In the genomic region with DNA sequence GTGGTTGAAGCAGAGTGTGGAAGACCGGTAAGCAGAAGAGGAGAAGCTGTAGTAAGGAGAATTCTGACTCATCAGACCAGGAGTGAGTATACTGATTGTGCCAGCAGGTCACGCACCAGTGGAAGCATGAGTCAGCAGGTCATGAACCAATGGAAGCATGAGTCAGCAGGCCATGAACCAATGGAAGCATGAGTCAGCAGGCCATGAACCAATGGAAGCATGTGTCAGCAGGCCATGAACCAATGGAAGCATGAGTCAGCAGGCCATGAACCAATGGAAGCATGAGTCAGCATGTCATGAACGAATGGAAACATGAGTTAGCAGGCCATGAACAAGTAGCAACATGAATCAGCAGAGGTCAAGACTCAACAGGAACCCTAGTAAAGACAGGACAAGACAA, we compare ENCODE assay signal across 36 mouse cellular contexts. TPM values are rescaled to one million over a fixed set of nuclear protein-coding genes. Genes with fewer than 3 reads are reported as not detected.
DNase-seq lines count a peak whose midpoint lies in the region; ATAC-seq and TF ChIP-seq lines count a peak whose summit lies in the region.
"Had no signal": no experiment of that assay in that cellular context is flagged by ENCODE, and none has a peak within 500 bp of the region (broad histone marks: within the 10 kb centered on the region; RNA-seq: fewer than 3 reads in every experiment).

No protein-coding gene starts in this region.

- dilution Hi-C loops in CH12.LX (cut with MboI; ENCODE audit: extremely low pct_ligation_motif_present, extremely low pct_unique_long_range_greater_than_20kb, low sequenced_read_pairs), result no loop called here

- peaks cover 23% of the 10 kb centered on the region for H3K9me3 ChIP-seq in megakaryocyte, embryonic 14.5 days
- peaks cover 3% of the 10 kb centered on the region for H3K9me3 ChIP-seq in CH12.LX (replicated peaks; ENCODE audit: low read length)
- no peaks in the 10 kb centered on the region for H3K9me3 ChIP-seq in hindbrain, postnatal 0 days (ENCODE audit: low read length)
- H3K9me3 ChIP-seq: embryonic facial prominence, embryonic 10.5 days; embryonic facial prominence, embryonic 15.5 days; forebrain, embryonic 12.5 days; heart, embryonic 13.5 days; intestine, embryonic 15.5 days; neural tube, embryonic 13.5 days had no signal

- no peak overlapping the region for H3K4me2 ChIP-seq in CH12.LX (ENCODE audit: insufficient read depth, low read depth, poor library complexity, severe bottlenecking)
- H3K4me2 ChIP-seq in hindbrain, postnatal 0 days (ENCODE audit: low read depth, low read length), result no peak overlapping the region
- H3K4me2 ChIP-seq: embryonic facial prominence, embryonic 15.5 days; forebrain, embryonic 12.5 days; heart, embryonic 13.5 days; intestine, embryonic 15.5 days; midbrain, embryonic 11.5 days; neural tube, embryonic 13.5 days had no signal

- H3K4me3 ChIP-seq in megakaryocyte, embryonic 14.5 days (replicated peaks), result peak overlapping the region; percentile 40
- no peak overlapping the region for H3K4me3 ChIP-seq in CH12.LX (replicated peaks in 1 of 3; ENCODE audit: low read depth in 2 of 3, low read length in 2 of 3, poor library complexity in 1 of 3)
- H3K4me3 ChIP-seq in hindbrain, postnatal 0 days (ENCODE audit: low read length), result no peak overlapping the region
- H3K4me3 ChIP-seq: embryonic facial prominence, embryonic 10.5 days; embryonic facial prominence, embryonic 15.5 days; forebrain, embryonic 12.5 days; heart, embryonic 13.5 days; intestine, embryonic 15.5 days; neural tube, embryonic 13.5 days had no signal

- peak; percentile 76 for DNase-seq in CH12.LX (ENCODE audit: extremely low read depth)
- DNase-seq in Muller cell, postnatal 12 days (ENCODE audit: inconsistent ontology term), result peak; percentile 26
- peak; percentile 8 for DNase-seq in c-Kit-negative CD71-positive TER-119-positive erythroid progenitor cells, embryonic 14.5 days (ENCODE audit: low read depth, low spot score)
- DNase-seq in hindbrain, postnatal 0 days (ENCODE audit: low spot score), result no peak
- no peak for DNase-seq in gastrocnemius, adult 18-20 months (ENCODE audit: low spot score)
- DNase-seq: adrenal gland, postnatal 36 days; cerebellum, adult 8-10 months; cerebellum, postnatal 25 days; heart, postnatal 10 days; kidney, adult 8-10 months; kidney, postnatal 14 days; liver; lung, adult 2 months; lung, postnatal 10 days; right cerebral cortex, postnatal 4 days; thymus, adult 2 months; thymus, postnatal 4 days had no signal

- no peak for TF ChIP-seq RAD21 in CH12.LX (IDR thresholded peaks at IDR 0.05; ENCODE audit: low read depth, low read length)

- 89% methylated on average over 3 of the region's 3 CpGs for WGBS in hindbrain, postnatal 0 days

- H3K36me3 ChIP-seq in megakaryocyte, embryonic 14.5 days (replicated peaks; ENCODE audit: low read length), result no peaks in the 10 kb centered on the region
- H3K36me3 ChIP-seq in CH12.LX (replicated peaks in 1 of 2; ENCODE audit: control insufficient read depth in 1 of 2, insufficient read depth in 1 of 2, low read length in 1 of 2), result no peaks in the 10 kb centered on the region
- H3K36me3 ChIP-seq in hindbrain, postnatal 0 days (ENCODE audit: insufficient read depth, low read length), result no peaks in the 10 kb centered on the region
- H3K36me3 ChIP-seq: embryonic facial prominence, embryonic 10.5 days; embryonic facial prominence, embryonic 15.5 days; forebrain, embryonic 12.5 days; heart, embryonic 13.5 days; intestine, embryonic 15.5 days; neural tube, embryonic 13.5 days had no signal

- in situ Hi-C loops in CH12.LX (cut with MboI; ENCODE audit: low pct_ligation_motif_present, low pct_unique_long_range_greater_than_20kb, low sequenced_read_pairs), result no loop called here

- TF ChIP-seq POLR2A in CH12.LX (IDR thresholded peaks at IDR 0.05; ENCODE audit: low read depth, low read length), result no peak

- no peaks in the 10 kb centered on the region for H3K79me2 ChIP-seq in CH12.LX (replicated peaks; ENCODE audit: control insufficient read depth, extremely low read depth, insufficient read depth, poor library complexity, severe bottlenecking)

- H3K4me1 ChIP-seq in megakaryocyte, embryonic 14.5 days, result peaks cover 3% of the 10 kb centered on the region; the same call in 1 of the 2 replicates
- peaks cover 0 to 4% of the 10 kb centered on the region in 2 experiments; a peak in 2 of 4 replicates for H3K4me1 ChIP-seq in CH12.LX (ENCODE audit: control insufficient read depth in 1 of 2, insufficient read depth in 2 of 2)
- no peaks in the 10 kb centered on the region for H3K4me1 ChIP-seq in hindbrain, postnatal 0 days (ENCODE audit: insufficient read depth, low read length)

- no peak for TF ChIP-seq CTCF in CH12.LX (conservative IDR thresholded peaks at IDR 0.05 in 1 of 2, IDR thresholded peaks at IDR 0.05 in 1 of 2; ENCODE audit: low read depth in 2 of 2, low read length in 2 of 2)
- no peak for TF ChIP-seq CTCF in hindbrain, postnatal 0 days (IDR thresholded peaks at IDR 0.05; ENCODE audit: low read depth)

- TF ChIP-seq EP300 in CH12.LX (IDR thresholded peaks at IDR 0.05; ENCODE audit: low read length), result peak; percentile 73

- H3K27me3 ChIP-seq in megakaryocyte, embryonic 14.5 days (replicated peaks), result peaks cover 21% of the 10 kb centered on the region
- H3K27me3 ChIP-seq in CH12.LX (replicated peaks), result peaks cover 35% of the 10 kb centered on the region
- H3K27me3 ChIP-seq in hindbrain, postnatal 0 days (ENCODE audit: insufficient read depth, low read length), result no peaks in the 10 kb centered on the region
- H3K27me3 ChIP-seq: embryonic facial prominence, embryonic 15.5 days; heart, embryonic 13.5 days; intestine, embryonic 15.5 days; neural tube, embryonic 13.5 days had no signal

- no peak overlapping the region for H3K9ac ChIP-seq in CH12.LX (ENCODE audit: insufficient read depth, low read depth)
- no peak overlapping the region for H3K9ac ChIP-seq in hindbrain, postnatal 0 days (replicated peaks; ENCODE audit: low read length)
- H3K9ac ChIP-seq: embryonic facial prominence, embryonic 15.5 days; forebrain, embryonic 12.5 days; heart, embryonic 13.5 days; intestine, embryonic 15.5 days; liver, embryonic 14.5 days; neural tube, embryonic 13.5 days had no signal

- no peak for ATAC-seq in megakaryocyte, adult 5-6 weeks (ENCODE audit: poor library complexity, severe bottlenecking)
- no peak for ATAC-seq in activated CD4-positive, CD25-positive, alpha-beta regulatory T cell, adult 4 months
- no peak for ATAC-seq in hindbrain, postnatal 0 days
- ATAC-seq: CD4-positive, CD25-positive, alpha-beta regulatory T cell, adult 4 months; hindbrain, embryonic 16.5 days; intestine, embryonic 15.5 days; midbrain, embryonic 16.5 days had no signal

- no peak overlapping the region for H3K27ac ChIP-seq in CH12.LX (ENCODE audit: insufficient read depth, low read depth)
- H3K27ac ChIP-seq in hindbrain, postnatal 0 days, result no peak overlapping the region
- H3K27ac ChIP-seq: embryonic facial prominence, embryonic 10.5 days; embryonic facial prominence, embryonic 15.5 days; forebrain, embryonic 12.5 days; heart, embryonic 13.5 days; intestine, embryonic 15.5 days; liver, embryonic 14.5 days; neural tube, embryonic 13.5 days had no signal

TF ChIP-seq in CH12.LX, 34 proteins besides CTCF, POLR2A, EP300 and RAD21:
- TF ChIP-seq CHD1 (IDR thresholded peaks at IDR 0.05; ENCODE audit: low read depth, low read length) (no peak), SIN3A (IDR thresholded peaks at IDR 0.05; ENCODE audit: low read length) (no peak), UBTF (IDR thresholded peaks at IDR 0.05; ENCODE audit: low read depth, low read length) (no peak), NRF1 (IDR thresholded peaks at IDR 0.05; ENCODE audit: low read depth, low read length) (no peak), CHD2 (IDR thresholded peaks at IDR 0.05; ENCODE audit: low read length) (no peak; the same call in 1 of the 2 replicates), MAX (IDR thresholded peaks at IDR 0.05; ENCODE audit: low read length) (peak; percentile 30; the same call in 1 of the 2 replicates), BHLHE40 (IDR thresholded peaks at IDR 0.05; ENCODE audit: low read depth, low read length) (peak; percentile 55), JUN (IDR thresholded peaks at IDR 0.05; ENCODE audit: insufficient read depth, low read depth, low read length) (peak; percentile 66), MYC (IDR thresholded peaks at IDR 0.05; ENCODE audit: low read depth, low read length) (no peak), ETS1 (conservative IDR thresholded peaks at IDR 0.05; ENCODE audit: low read depth, low read length) (peak; percentile 92), JUND (conservative IDR thresholded peaks at IDR 0.05; ENCODE audit: low read depth, low read length) (peak; percentile 77), MAFK (IDR thresholded peaks at IDR 0.05; ENCODE audit: insufficient replicate concordance, low read length) (peak; percentile 97), TCF12 (IDR thresholded peaks at IDR 0.05; ENCODE audit: low read depth, low read length) (no peak), ZC3H11A (IDR thresholded peaks at IDR 0.05; ENCODE audit: low read depth, low read length) (no peak), RCOR1 (conservative IDR thresholded peaks at IDR 0.05; ENCODE audit: low read depth, low read length) (no peak), IRF4 (IDR thresholded peaks at IDR 0.05; ENCODE audit: low read depth, low read length) (peak; percentile 40; the same call in 1 of the 2 replicates), E2F4 (IDR thresholded peaks at IDR 0.05; ENCODE audit: insufficient replicate concordance, low read depth, low read length) (no peak), GABPA (IDR thresholded peaks at IDR 0.05; ENCODE audit: insufficient replicate concordance, low read depth, low read length) (no peak), MEF2A (IDR thresholded peaks at IDR 0.05; ENCODE audit: borderline replicate concordance, low read depth, low read length) (no peak), TBP (conservative IDR thresholded peaks at IDR 0.05; ENCODE audit: low read depth, low read length) (no peak), PAX5 (IDR thresholded peaks at IDR 0.05; ENCODE audit: low read length) (no peak)

RNA-seq across cellular contexts. Expression of a gene that starts 55.0 kb away (rescaled TPM):
- polyA plus RNA-seq in megakaryocyte, embryonic 14.5 days (2012; ENCODE audit: insufficient read depth, low replicate concordance), result not detected in 2 replicates
- total RNA-seq in megakaryocyte, adult 5-6 weeks (2015), result not detected in 2 replicates
- total RNA-seq in megakaryocyte, adult 5-6 weeks (2017), result not detected in 2 replicates
- total RNA-seq in CH12.LX (2012; rRNA removed) (not detected in 2 replicates), CH12.LX (2014; rRNA removed) (not detected in 2 replicates)
- polyA plus RNA-seq in CH12.LX (2012; ENCODE audit: insufficient read length, low read depth), result not detected in 2 replicates
- not detected for polyA plus RNA-seq in activated CD4-positive, CD25-positive, alpha-beta regulatory T cell, adult 4 months (2017; shearing (Covaris generic))
- total RNA-seq in hindbrain, postnatal 0 days (2014; rRNA removed), result 0.32 and 0.99 TPM in 2 replicates
- 0.20 and 0.37 TPM in 2 replicates for polyA plus RNA-seq in hindbrain, postnatal 0 days (2015; fragmentation: Nextera tagmentation; extraction: Ambion mirVana)
- total RNA-seq in gastrocnemius, adult 18-20 months (2021), result 10 to 100 TPM; 14.9 to 15.5 TPM
- total RNA-seq: adrenal gland, postnatal 36 days; heart, postnatal 10 days; hematopoietic stem cell, adult 5-6 weeks; layer of hippocampus, postnatal 10 days; left cerebral cortex, adult 18-20 months; left cerebral cortex, postnatal 14 days had no signal
- polyA plus RNA-seq: CD4-positive, CD25-positive, alpha-beta regulatory T cell, adult 4 months; gonadal fat pad, adult 2 months; midbrain, embryonic 11.5 days had no signal

Comparison
In these comparisons a context has a peak if more than half of its experiments do, and no peak if none do; other contexts are left out.
1. DNase-seq: peak in CH12.LX (single experiment), Muller cell, postnatal 12 days (single experiment) and c-Kit-negative CD71-positive TER-119-positive erythroid progenitor cells, embryonic 14.5 days (single experiment); none in hindbrain, postnatal 0 days (single experiment) and gastrocnemius, adult 18-20 months (single experiment).